Mouse (Mus musculus): ENCODE data around the gene Nutf2. TPM values are rescaled to one million over a fixed set of nuclear protein-coding genes. Genes with fewer than 3 reads are reported as not detected.
A peak's percentile ranks its signal among the peaks of the same experiment; 100 is the strongest.

The Nutf2 gene
- polyA plus RNA-seq, 1 experiment from 2014 or later = 276 TPM

GRCm38 (mm10) chr8:105858495-105858894 is 1.9 kb upstream of the Nutf2 start:
- no peaks in the 10 kb centered on the region for H3K9me3 ChIP-seq (ENCODE audit: control insufficient read depth, low read depth, low read length)
- no peak overlapping the region for H3K27ac ChIP-seq (ENCODE audit: low read length)
- no peak overlapping the region for H3K4me3 ChIP-seq (ENCODE audit: low read depth, low read length)
- no peak for ATAC-seq (ENCODE audit: insufficient number of reproducible peaks, insufficient read depth, low FRiP score, low read depth)
- peaks cover 29% of the 10 kb centered on the region for H3K4me1 ChIP-seq (ENCODE audit: control insufficient read depth, insufficient read depth, low read length)
- no peak overlapping the region for H3K9ac ChIP-seq (replicated peaks; ENCODE audit: low read depth, low read length)
- no peaks in the 10 kb centered on the region for H3K27me3 ChIP-seq (ENCODE audit: control insufficient read depth, insufficient read depth, low read length)
- H3K4me2 ChIP-seq (replicated peaks; ENCODE audit: low read depth, low read length) = no peak overlapping the region
- 83% methylated on average over 5 of the region's 5 CpGs for WGBS
- peaks cover 4% of the 10 kb centered on the region for H3K36me3 ChIP-seq (ENCODE audit: control insufficient read depth, insufficient read depth, low read length)

- 0 out of 2 replicates have a peak overlapping the region, but pooled peaks have one; percentile 92 for H3K4me3 ChIP-seq (ENCODE audit: low read depth, low read length)
- H3K4me1 ChIP-seq (ENCODE audit: control insufficient read depth, insufficient read depth, low read length) = peaks cover 29% of the 10 kb centered on the region
- WGBS = 55% methylated on average over 5 of the region's 5 CpGs
- ATAC-seq (ENCODE audit: insufficient number of reproducible peaks, insufficient read depth, low FRiP score, low read depth) = no peak
- H3K9me3 ChIP-seq (ENCODE audit: control insufficient read depth, low read depth, low read length) = no peaks in the 10 kb centered on the region
- H3K27me3 ChIP-seq (ENCODE audit: control insufficient read depth, insufficient read depth, low read length) = no peaks in the 10 kb centered on the region
- H3K9ac ChIP-seq (replicated peaks; ENCODE audit: low read depth, low read length) = no peak overlapping the region
- H3K27ac ChIP-seq (ENCODE audit: low read length) = peak overlapping the region; percentile 64; the same call in 1 of the 2 replicates
- H3K4me2 ChIP-seq (replicated peaks; ENCODE audit: low read depth, low read length) = peak overlapping the region; percentile 33
- peaks cover 4% of the 10 kb centered on the region for H3K36me3 ChIP-seq (ENCODE audit: control insufficient read depth, insufficient read depth, low read length)
These were observed 1.1 kb upstream of the Nutf2 start for GRCm38 (mm10) chr8:105859314-105859713.

GRCm38 (mm10) chr8:105861951-105862350 is 1.6 kb downstream of the Nutf2 start:
- H3K36me3 ChIP-seq (ENCODE audit: control insufficient read depth, insufficient read depth, low read length) = peaks cover 17% of the 10 kb centered on the region
- peak overlapping the region; percentile 57 for H3K4me2 ChIP-seq (replicated peaks; ENCODE audit: low read depth, low read length)
- no peak overlapping the region for H3K27ac ChIP-seq (ENCODE audit: low read length)
- WGBS = 9% methylated on average over 1 of the region's 1 CpGs
- no peak for ATAC-seq (ENCODE audit: insufficient number of reproducible peaks, insufficient read depth, low FRiP score, low read depth)
- peak overlapping the region; percentile 93 for H3K9ac ChIP-seq (replicated peaks; ENCODE audit: low read depth, low read length)
- peak overlapping the region; percentile 92 for H3K4me3 ChIP-seq (ENCODE audit: low read depth, low read length)
- H3K9me3 ChIP-seq (ENCODE audit: control insufficient read depth, low read depth, low read length) = no peaks in the 10 kb centered on the region
- H3K27me3 ChIP-seq (ENCODE audit: control insufficient read depth, insufficient read depth, low read length) = no peaks in the 10 kb centered on the region
- H3K4me1 ChIP-seq (ENCODE audit: control insufficient read depth, insufficient read depth, low read length) = peaks cover 19% of the 10 kb centered on the region; the same call in 1 of the 2 replicates

GRCm38 (mm10) chr8:105866364-105867029 is 6.1 kb downstream of the Nutf2 start:
- ATAC-seq (ENCODE audit: insufficient number of reproducible peaks, insufficient read depth, low FRiP score, low read depth) = no peak
- 81% methylated on average over 6 of the region's 6 CpGs for WGBS
- H3K36me3 ChIP-seq (ENCODE audit: control insufficient read depth, insufficient read depth, low read length) = peaks cover 46% of the 10 kb centered on the region

GRCm38 (mm10) chr8:105874301-105874700 is 13.9 kb downstream of the Nutf2 start:
- Histone ChIP-seq H3K4me1 (ENCODE audit: control insufficient read depth, insufficient read depth, low read length) (no peaks in the 10 kb centered on the region), H3K4me2 (replicated peaks; ENCODE audit: low read depth, low read length) (no peak overlapping the region), H3K9me3 (ENCODE audit: control insufficient read depth, low read depth, low read length) (no peaks in the 10 kb centered on the region), H3K4me3 (ENCODE audit: low read depth, low read length) (no peak overlapping the region), H3K27me3 (ENCODE audit: control insufficient read depth, insufficient read depth, low read length) (no peaks in the 10 kb centered on the region), H3K9ac (replicated peaks; ENCODE audit: low read depth, low read length) (no peak overlapping the region), H3K36me3 (ENCODE audit: control insufficient read depth, insufficient read depth, low read length) (peaks cover 56% of the 10 kb centered on the region), H3K27ac (ENCODE audit: low read length) (no peak overlapping the region)
- no peak for ATAC-seq (ENCODE audit: insufficient number of reproducible peaks, insufficient read depth, low FRiP score, low read depth)
- WGBS = 88% methylated on average over 6 of the region's 6 CpGs

More at GRCm38 (mm10) chr8:105866364-105867029, 6.1 kb downstream of the Nutf2 start:
- no peaks in the 10 kb centered on the region for H3K9me3 ChIP-seq (ENCODE audit: control insufficient read depth, low read depth, low read length)
- no peak overlapping the region for H3K27ac ChIP-seq (ENCODE audit: low read length)
- H3K4me2 ChIP-seq (replicated peaks; ENCODE audit: low read depth, low read length) = no peak overlapping the region
- no peak overlapping the region for H3K9ac ChIP-seq (replicated peaks; ENCODE audit: low read depth, low read length)
- H3K27me3 ChIP-seq (ENCODE audit: control insufficient read depth, insufficient read depth, low read length) = no peaks in the 10 kb centered on the region
- peaks cover 8% of the 10 kb centered on the region; the same call in 1 of the 2 replicates for H3K4me1 ChIP-seq (ENCODE audit: control insufficient read depth, insufficient read depth, low read length)
- H3K4me3 ChIP-seq (ENCODE audit: low read depth, low read length) = no peak overlapping the region

- ATAC-seq (ENCODE audit: insufficient number of reproducible peaks, insufficient read depth, low FRiP score, low read depth) = peak; percentile 84
- Histone ChIP-seq H3K4me3 (ENCODE audit: low read depth, low read length) (peak within 1 kb of the TSS; percentile 81), H3K36me3 (ENCODE audit: control insufficient read depth, insufficient read depth, low read length) (peaks cover 48% of the 10 kb centered on the region), H3K9ac (replicated peaks; ENCODE audit: low read depth, low read length) (peak within 1 kb of the TSS; percentile 80), H3K4me2 (replicated peaks; ENCODE audit: low read depth, low read length) (peak within 1 kb of the TSS; percentile 91), H3K4me1 (ENCODE audit: control insufficient read depth, insufficient read depth, low read length) (peaks cover 11% of the 10 kb centered on the region), H3K9me3 (ENCODE audit: control insufficient read depth, low read depth, low read length) (no peaks in the 10 kb centered on the region), H3K27me3 (ENCODE audit: control insufficient read depth, insufficient read depth, low read length) (no peaks in the 10 kb centered on the region), H3K27ac (ENCODE audit: low read length) (no peak within 1 kb of the TSS; the same call in 1 of the 2 replicates)
- WGBS = under 1% methylated on average over 45 of the region's 45 CpGs
These were observed 20.6 kb downstream of the Nutf2 start, which contains the start of gene Edc4 for GRCm38 (mm10) chr8:105880754-105881520. Edc4 (plus strand) TSS chr8:105880881.

- Histone ChIP-seq H3K9me3 (ENCODE audit: control insufficient read depth, low read depth, low read length) (no peaks in the 10 kb centered on the region), H3K4me2 (replicated peaks; ENCODE audit: low read depth, low read length) (no peak overlapping the region), H3K36me3 (ENCODE audit: control insufficient read depth, insufficient read depth, low read length) (peaks cover 78% of the 10 kb centered on the region), H3K9ac (replicated peaks; ENCODE audit: low read depth, low read length) (no peak overlapping the region), H3K27me3 (ENCODE audit: control insufficient read depth, insufficient read depth, low read length) (no peaks in the 10 kb centered on the region), H3K4me1 (ENCODE audit: control insufficient read depth, insufficient read depth, low read length) (no peaks in the 10 kb centered on the region), H3K4me3 (ENCODE audit: low read depth, low read length) (no peak overlapping the region), H3K27ac (ENCODE audit: low read length) (no peak overlapping the region)
- ATAC-seq (ENCODE audit: insufficient number of reproducible peaks, insufficient read depth, low FRiP score, low read depth) = no peak
- 92% methylated on average over 12 of the region's 12 CpGs for WGBS
These were observed 29.5 kb downstream of the Nutf2 start for GRCm38 (mm10) chr8:105889756-105890465.

GRCm38 (mm10) chr8:105890870-105891269 is 30.5 kb downstream of the Nutf2 start:
- WGBS = 95% methylated on average over 6 of the region's 6 CpGs
- Histone ChIP-seq H3K27ac (ENCODE audit: low read length) (no peak overlapping the region), H3K27me3 (ENCODE audit: control insufficient read depth, insufficient read depth, low read length) (no peaks in the 10 kb centered on the region), H3K9me3 (ENCODE audit: control insufficient read depth, low read depth, low read length) (no peaks in the 10 kb centered on the region), H3K36me3 (ENCODE audit: control insufficient read depth, insufficient read depth, low read length) (peaks cover 68% of the 10 kb centered on the region), H3K9ac (replicated peaks; ENCODE audit: low read depth, low read length) (no peak overlapping the region), H3K4me2 (replicated peaks; ENCODE audit: low read depth, low read length) (no peak overlapping the region), H3K4me3 (ENCODE audit: low read depth, low read length) (no peak overlapping the region), H3K4me1 (ENCODE audit: control insufficient read depth, insufficient read depth, low read length) (no peaks in the 10 kb centered on the region)
- no peak for ATAC-seq (ENCODE audit: insufficient number of reproducible peaks, insufficient read depth, low FRiP score, low read depth)
